Mouse (Mus musculus) thymus, adult 2 months (tissue): ENCODE measurements around the gene Evl. TPM values are rescaled to one million over a fixed set of nuclear protein-coding genes. Genes with fewer than 3 reads are reported as not detected.

Source experiments
- DNase-seq: peaks from one replicate; pipeline ENCODE4 v3.0.0; 2021
- H3K27ac ChIP-seq: fragments of 200-500 bp; 2 replicates; pipeline ENCODE4 v1.5.1; 2012; ENCODE audit warnings: low read length, control low read depth; ENCODE audit not compliant: control insufficient read depth, insufficient read depth
- H3K27me3 ChIP-seq: fragments of 200-500 bp; 2 replicates; pipeline ENCODE4 v1.6.1; 2012; ENCODE audit warnings: mild to moderate bottlenecking, low read length, moderate library complexity, mixed read lengths; ENCODE audit not compliant: control insufficient read depth, insufficient read depth
- H3K36me3 ChIP-seq: fragments of 200-500 bp; 2 replicates; pipeline ENCODE4 v1.6.1; 2012; ENCODE audit warnings: mild to moderate bottlenecking, low read length, moderate library complexity; ENCODE audit not compliant: control insufficient read depth, insufficient read depth
- H3K4me1 ChIP-seq: fragments of 200-500 bp; replicated peaks from 2 replicates; pipeline ENCODE4 v1.6.1; 2012; ENCODE audit warnings: low read length; ENCODE audit not compliant: control insufficient read depth, insufficient read depth
- H3K4me3 ChIP-seq: fragments of 200-500 bp; 2 replicates; pipeline ENCODE4 v1.5.1; 2012; ENCODE audit warnings: mild to moderate bottlenecking, low read length, control low read depth, moderate library complexity; ENCODE audit not compliant: control insufficient read depth, insufficient read depth
- CTCF ChIP-seq: fragments of 200-500 bp; IDR thresholded peaks from 2 replicates; pipeline ENCODE4 v1.5.1; 2012; ENCODE audit warnings: mild to moderate bottlenecking, control low read depth, low read length, moderate library complexity, borderline replicate concordance; ENCODE audit not compliant: control insufficient read depth, poor library complexity, insufficient read depth; ENCODE audit errors: extremely low read depth
- POLR2A ChIP-seq: fragments of 200-500 bp; IDR thresholded peaks from 2 replicates; pipeline ENCODE4 v1.6.1; 2012; ENCODE audit warnings: mild to moderate bottlenecking, low read length, control low read depth, moderate library complexity; ENCODE audit not compliant: control insufficient read depth, poor library complexity, insufficient read depth; ENCODE audit errors: extremely low read depth
- WGBS: fragments of 180-500 bp; shearing (Covaris S2); methylation state at CpG from one replicate; pipeline ENCODE4 v1.1.7; 2018; 5-methylcytosine and 5-hydroxymethylcytosine counted together
- polyA plus RNA-seq: library from polyadenylated mRNA; depleted of rRNA; stranded (reverse); fragments of >200 nt; gene quantifications from 2 replicates; pipeline ENCODE4 v1.2.3, GENCODE M21; 2012; rRNA removed

The Evl gene
- polyA plus RNA-seq, 1 experiment = 172 TPM

GRCm38 (mm10) chr12:108715854-108716253, 161.3 kb downstream of the Evl start:
- DNase-seq = no peak
- H3K36me3 ChIP-seq = no peaks in the 10 kb centered on the region
- H3K4me1 ChIP-seq = no peaks in the 10 kb centered on the region
- H3K27me3 ChIP-seq = no peaks in the 10 kb centered on the region
- H3K27ac ChIP-seq = no peak overlapping the region
- TF ChIP-seq POLR2A (no peak), CTCF (no peak)
- 85% methylated on average over 5 of the region's 5 CpGs for WGBS
- H3K4me3 ChIP-seq = no peak overlapping the region

- Histone ChIP-seq H3K36me3 (no peaks in the 10 kb centered on the region), H3K4me3 (no peak overlapping the region), H3K27ac (no peak overlapping the region), H3K27me3 (no peaks in the 10 kb centered on the region), H3K4me1 (no peaks in the 10 kb centered on the region)
- 86% methylated on average over 3 of the region's 3 CpGs for WGBS
- TF ChIP-seq CTCF = no peak
- no peak for DNase-seq
Measured at GRCm38 (mm10) chr12:108718485-108718884, 164.0 kb downstream of the Evl start.

- WGBS = 98% methylated on average over 4 of the region's 4 CpGs
- Histone ChIP-seq H3K27ac (no peak overlapping the region), H3K36me3 (no peaks in the 10 kb centered on the region), H3K4me1 (no peaks in the 10 kb centered on the region), H3K4me3 (no peak overlapping the region), H3K27me3 (no peaks in the 10 kb centered on the region)
- no peak for DNase-seq
- TF ChIP-seq POLR2A = no peak
- TF ChIP-seq CTCF = no peak
Measured at GRCm38 (mm10) chr12:108722464-108722863, 167.9 kb downstream of the Evl start.

DNA sequence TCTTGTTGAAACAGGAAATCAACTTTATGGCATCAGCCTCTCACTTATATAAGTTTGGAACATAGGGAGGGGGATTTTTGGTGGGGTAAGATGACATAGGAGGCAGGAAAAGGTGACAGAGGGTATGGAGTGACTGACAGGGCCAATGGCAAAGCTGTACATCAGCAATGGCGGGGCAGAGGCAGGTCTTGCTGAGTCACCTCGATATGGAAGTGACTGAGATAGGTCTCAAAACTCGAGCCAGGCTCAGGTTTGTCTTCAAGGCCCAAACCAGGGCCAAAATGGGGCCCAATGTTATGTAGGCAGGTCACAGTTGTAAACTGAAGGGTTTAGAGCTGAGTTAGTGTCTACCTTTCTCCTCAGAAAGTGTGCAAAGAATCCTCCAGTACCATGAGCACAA, 169.3 kb downstream of the Evl start:
- Histone ChIP-seq H3K36me3 (no peaks in the 10 kb centered on the region), H3K27me3 (no peaks in the 10 kb centered on the region), H3K27ac (no peak overlapping the region), H3K4me1 (no peaks in the 10 kb centered on the region), H3K4me3 (no peak overlapping the region)
- TF ChIP-seq CTCF (no peak), POLR2A (no peak)
- 87% methylated on average over 3 of the region's 3 CpGs for WGBS
- no peak for DNase-seq

- Histone ChIP-seq H3K27me3 (no peaks in the 10 kb centered on the region), H3K4me3 (no peak overlapping the region), H3K4me1 (no peaks in the 10 kb centered on the region), H3K27ac (no peak overlapping the region), H3K36me3 (no peaks in the 10 kb centered on the region)
- no peak for DNase-seq
- WGBS = 91% methylated on average over 2 of the region's 2 CpGs
- no peak for TF ChIP-seq POLR2A
- TF ChIP-seq CTCF = no peak
Measured at GRCm38 (mm10) chr12:108734386-108734785, 179.9 kb downstream of the Evl start.

- no peak for TF ChIP-seq CTCF
- no peak for TF ChIP-seq POLR2A
- DNase-seq = no peak
- 89% methylated on average over 7 of the region's 7 CpGs for WGBS
Measured at GRCm38 (mm10) chr12:108737838-108738237, 183.3 kb downstream of the Evl start.

More at GRCm38 (mm10) chr12:108737838-108738237, 183.3 kb downstream of the Evl start:
- no peaks in the 10 kb centered on the region for H3K36me3 ChIP-seq
- H3K27ac ChIP-seq = no peak overlapping the region
- no peaks in the 10 kb centered on the region for H3K27me3 ChIP-seq
- no peak overlapping the region for H3K4me3 ChIP-seq
- no peaks in the 10 kb centered on the region for H3K4me1 ChIP-seq

Other genes with a start within 250 kb of the Evl start
- gene Hhipl1, start 248.4 kb upstream of the Evl start, polyA plus RNA-seq = 0.33 and 0.54 TPM in 2 replicates
- gene Cyp46a1, start 220.3 kb upstream of the Evl start, polyA plus RNA-seq = 0.50 and 0.69 TPM in 2 replicates
- 4.9 and 6.4 TPM in 2 replicates for gene Eml1, start 183.8 kb upstream of the Evl start, polyA plus RNA-seq
- gene Degs2, start 147.6 kb downstream of the Evl start, polyA plus RNA-seq = 21.1 and 21.6 TPM in 2 replicates
- gene Yy1, start 238.3 kb downstream of the Evl start, polyA plus RNA-seq = 37.8 and 48.3 TPM in 2 replicates